Mouse (Mus musculus) CD4-positive, CD25-positive, alpha-beta regulatory T cell, adult 4 months (primary cell): ENCODE results near the gene Drd3. TPM values are rescaled to one million over a fixed set of nuclear protein-coding genes. Genes with fewer than 3 reads are reported as not detected.

Experiments used
- ATAC-seq: one replicate; pipeline ENCODE4 v1.8.0; 2017
- polyA plus RNA-seq, 2 experiments: library from polyadenylated mRNA; unstranded; fragments of 100-300 nt; shearing (Covaris generic); gene quantifications; one replicate each; pipeline ENCODE4 v1.2.1; 2017

Drd3 gene
- polyA plus RNA-seq, result not detected

DNA sequence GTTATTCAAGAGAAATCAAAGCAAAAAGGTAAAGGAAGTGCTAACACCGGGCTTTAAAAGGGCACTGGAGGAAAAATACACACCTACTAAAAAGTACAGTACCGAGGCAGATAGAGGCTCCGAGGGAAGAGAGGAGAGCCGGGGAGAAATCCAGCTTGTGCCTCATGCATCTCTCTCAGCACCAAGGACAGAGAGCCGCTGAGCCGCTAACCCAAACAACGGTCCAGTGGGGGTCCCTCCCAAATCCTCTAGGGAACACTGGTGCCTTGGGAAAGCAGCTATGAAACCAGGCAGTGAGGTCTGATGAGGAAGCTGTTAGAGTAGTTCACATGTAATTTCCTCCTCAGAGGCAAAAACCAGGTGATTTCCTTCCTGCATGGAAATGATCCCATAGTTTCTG lies at the start of gene Drd3:
Gene Drd3 (plus strand): TSS at position 276 of the 400 bp plus-strand sequence.
- no peak for ATAC-seq

DNA sequence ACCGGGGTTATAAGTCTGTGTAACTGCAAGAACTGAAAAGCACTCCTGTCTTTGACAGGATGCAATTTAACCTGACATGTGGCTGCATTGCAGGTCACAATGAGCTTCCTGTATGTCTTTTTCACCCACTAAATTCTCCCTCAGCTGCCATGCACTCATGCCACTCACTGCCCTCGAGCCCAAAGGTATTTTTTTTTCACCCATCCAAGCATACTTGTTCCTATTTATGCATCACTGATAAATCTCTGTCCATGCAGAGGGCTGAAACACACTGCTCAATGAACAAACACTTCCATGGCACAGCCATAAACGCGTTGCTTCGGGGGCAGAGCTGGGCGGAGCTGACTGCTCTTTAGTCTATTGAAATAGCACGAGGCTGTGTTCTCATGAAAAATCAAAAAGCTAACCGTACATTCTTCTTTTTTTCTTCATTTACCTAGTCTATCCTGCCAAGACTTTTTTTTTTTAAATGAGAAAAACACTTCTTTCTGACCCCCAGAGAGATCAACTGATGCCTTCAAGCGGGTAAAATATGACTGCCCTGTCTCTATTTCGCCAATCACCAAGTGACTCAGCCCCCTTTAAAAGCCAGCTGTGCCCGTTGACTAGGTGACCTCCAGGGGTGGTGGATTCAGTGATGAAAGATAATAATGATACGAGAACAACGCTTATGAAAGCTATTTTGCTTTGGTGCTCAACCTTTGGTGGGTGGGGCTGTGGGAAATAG lies 45.3 kb upstream of the Drd3 start:
- peak; percentile 51 for ATAC-seq

DNA sequence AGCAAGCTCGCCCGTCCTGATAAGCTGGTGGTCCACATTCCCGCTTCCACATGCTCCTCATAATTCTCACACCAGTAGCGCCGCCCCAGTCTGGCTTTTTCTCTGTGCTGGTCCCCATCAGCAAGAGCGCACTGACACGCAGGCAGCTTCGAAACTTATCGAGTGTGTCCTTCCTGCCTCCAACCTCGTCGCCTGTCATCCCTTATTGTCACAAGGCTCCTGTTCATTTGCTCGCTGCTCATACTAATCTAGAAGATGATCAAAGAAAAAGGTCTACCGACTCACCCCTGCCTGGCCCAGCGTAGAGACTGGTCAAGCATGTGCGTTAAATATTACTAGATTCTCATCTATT lies 44.8 kb upstream of the Drd3 start:
- peak; percentile 59 for ATAC-seq

DNA sequence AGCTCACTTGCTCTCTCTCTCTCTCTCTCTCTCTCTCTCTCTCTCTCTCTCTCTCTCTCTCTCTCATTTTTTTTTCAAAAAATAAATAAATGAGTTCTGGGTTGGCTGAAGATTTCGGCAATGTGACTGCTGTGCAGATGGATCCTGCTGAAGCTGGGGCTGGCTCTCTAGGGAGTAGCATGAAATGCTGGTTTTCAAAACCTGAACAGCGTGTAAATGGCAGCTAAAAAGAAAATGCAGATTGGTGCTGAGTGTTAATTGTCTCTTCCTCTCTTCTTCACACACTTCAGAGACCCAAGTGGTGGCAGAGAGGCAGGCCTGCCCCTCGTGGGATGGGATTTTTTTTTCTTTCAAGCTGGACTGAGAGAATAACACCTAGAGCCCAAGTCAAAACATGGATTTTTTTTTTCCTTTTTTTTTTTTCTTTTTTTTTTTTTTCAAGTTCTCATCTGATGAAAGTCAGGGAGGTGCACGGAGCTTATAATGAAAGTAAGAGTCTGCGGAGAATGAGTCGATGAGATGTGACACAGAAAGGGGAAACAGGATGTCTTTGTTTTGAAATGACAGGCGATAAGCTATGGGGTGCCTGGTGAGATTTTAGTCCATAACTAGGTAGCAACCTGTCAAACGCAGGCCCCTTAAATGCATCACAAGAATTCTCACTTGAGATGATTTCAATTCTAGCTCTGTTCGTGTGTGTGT lies 44.2 kb upstream of the Drd3 start:
- ATAC-seq, result peak; percentile 86

DNA sequence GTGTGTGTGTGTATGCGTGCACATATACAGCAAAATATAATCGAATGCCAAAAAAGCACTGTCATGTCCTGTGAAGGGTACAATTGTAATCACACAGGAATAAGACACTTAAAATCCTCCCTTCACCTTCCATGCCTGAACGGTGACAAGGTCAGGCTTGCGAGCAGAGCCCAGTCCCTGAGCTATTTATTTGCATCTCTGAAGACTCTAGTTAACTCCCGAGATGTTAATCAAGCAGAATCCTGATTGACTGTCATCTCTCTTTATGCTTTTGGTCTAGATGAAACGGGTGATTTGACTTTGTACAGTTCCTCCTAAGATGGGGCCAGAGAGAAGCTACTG lies 43.7 kb upstream of the Drd3 start:
- ATAC-seq, result no peak

DNA sequence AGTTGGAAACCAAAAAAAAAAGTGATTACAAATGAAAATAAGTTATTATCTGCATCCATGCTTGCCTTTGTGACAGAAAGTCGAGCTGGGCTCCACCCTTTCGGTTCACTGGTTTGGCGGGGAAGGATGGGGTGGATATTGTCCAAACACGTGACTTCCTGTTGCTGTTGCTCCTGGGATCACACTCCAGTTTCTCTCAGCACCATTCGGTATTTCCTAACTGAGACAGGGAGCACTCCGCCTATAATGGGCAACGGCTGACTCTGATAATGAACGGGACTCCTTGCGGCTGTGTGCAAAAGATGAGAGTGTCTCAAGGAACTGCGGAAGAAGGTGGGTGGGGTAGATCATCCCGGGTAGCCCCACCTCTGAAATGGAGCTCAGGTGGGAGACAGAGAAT lies 43.2 kb upstream of the Drd3 start:
- ATAC-seq, result no peak

DNA sequence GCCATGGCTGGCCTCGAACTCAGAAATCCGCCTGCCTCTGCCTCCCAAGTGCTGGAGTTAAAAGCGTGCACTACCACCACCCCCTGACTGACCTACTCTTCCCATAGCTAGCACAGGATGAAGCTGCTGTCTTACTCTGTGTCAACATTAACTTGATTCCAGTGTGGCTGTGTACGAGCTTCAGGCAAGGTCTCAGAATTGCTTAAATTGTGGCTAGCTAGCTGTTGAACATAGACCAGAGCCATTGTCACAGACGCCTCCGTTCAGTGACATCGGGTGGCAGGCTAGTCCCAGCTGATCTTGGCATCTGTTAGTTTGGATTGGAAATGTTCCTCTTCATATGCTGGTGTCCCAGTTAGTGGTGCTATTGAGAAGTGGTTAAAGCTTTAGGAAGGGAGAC lies 42.5 kb upstream of the Drd3 start:
- ATAC-seq, result no peak

DNA sequence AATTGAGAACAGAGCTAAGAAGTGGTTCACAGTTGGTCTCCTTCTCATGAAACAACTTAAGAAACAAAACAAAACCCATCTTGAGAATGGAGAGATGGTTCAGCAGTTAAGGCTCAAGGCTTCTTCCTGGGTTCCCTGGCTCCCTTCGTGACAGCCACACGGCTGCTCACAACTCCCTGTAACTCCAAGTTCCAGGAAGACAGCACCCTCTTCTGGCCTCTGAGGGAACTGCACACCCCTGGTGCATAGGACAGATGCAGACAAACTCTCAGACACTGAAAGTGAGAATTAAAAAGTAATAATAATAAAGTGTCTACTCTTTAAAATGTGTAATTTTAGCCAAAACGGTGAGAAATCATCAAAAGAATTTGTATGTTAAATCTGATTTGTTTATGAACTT lies 29.4 kb upstream of the Drd3 start:
- peak; percentile 63 for ATAC-seq

DNA sequence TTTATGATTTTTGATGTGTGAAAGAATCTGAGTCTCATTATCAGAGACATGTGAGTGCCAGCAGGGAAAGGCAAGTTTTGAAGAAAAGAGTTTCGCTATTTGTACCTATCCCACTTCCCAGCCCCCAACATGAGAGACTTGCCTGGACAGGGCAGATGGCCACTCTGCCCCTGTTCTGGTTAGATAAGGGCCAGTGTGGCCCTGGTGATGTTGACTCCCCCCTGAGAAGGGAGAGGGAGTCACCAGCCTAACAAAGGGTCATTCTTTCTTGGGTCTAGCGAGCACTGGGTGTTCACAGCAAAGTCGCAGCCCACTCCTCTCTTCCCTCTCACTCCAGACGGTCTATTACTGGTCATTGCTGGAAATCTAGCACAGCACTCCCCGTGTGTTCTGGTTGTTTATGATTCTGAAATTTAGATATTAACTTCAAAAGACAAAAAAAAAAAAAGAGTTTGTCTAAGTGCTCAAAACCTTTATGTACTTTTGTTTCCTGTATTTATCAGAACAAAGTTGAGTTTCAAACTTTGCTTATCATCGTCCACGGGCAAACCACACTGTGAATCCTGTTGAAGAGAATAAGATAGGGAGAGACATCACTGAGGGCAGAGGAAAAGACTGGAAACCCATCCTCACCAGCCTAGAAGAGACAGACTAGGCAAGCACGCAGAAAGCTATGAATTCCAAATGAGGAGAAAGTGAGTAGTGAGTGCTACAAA lies 24.2 kb upstream of the Drd3 start:
- ATAC-seq, result no peak

DNA sequence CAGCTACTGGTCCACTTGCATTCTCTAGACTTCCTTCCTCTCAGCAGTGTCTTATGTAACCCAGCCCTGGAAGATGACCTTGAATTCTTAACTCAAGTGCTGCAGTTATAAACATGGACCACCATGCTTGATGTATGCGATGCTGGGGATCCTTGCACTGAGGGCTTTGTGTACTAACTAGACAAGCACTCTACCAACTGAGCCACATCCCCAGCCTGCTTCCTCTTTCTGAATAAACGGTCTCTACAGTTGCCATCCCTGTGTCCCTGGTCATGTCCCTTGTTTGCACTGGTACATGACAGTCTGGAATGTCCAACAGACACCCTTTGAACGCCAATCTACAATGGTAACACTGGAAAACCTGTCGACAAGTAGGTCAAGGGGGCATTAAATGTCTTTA lies 23.5 kb upstream of the Drd3 start:
- ATAC-seq, result no peak

DNA sequence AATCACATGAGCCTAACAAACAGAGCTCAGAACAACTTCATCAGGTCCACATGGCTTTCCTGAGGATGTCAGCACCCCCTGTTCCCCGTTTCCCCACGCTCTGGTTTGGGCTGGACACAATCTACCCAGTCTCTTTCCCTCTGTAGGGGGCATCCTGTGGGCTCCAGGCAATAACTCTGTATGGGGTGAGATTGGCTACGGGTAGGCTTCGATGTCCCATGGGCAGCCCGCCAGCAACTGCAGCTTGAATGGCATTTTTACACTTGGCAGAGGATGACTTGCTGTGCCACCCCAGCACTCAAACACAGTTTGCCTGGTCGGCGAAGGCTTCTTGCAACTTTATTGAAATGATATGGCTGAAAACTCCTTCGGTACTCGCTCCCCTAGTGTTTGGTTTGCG lies 21.3 kb upstream of the Drd3 start:
- no peak for ATAC-seq

DNA sequence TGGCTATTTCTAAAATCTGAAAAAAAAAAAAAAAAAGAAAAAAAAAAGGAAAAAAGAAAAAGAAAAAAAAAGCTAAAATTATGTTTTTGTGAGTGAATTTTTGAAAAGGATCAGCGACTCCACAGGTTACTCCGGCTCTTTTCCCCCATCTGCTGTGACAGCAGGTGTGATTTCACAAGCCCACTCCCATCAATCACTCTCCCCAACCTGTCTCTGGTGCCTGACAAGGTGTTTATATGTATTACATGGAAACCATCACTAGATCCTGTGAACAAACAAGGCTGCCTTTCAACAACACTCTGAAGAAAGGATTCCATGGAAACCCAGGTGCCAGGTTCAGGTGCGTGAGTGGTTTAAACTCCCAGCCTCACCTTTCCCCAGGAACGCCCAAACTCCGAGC lies 20.9 kb upstream of the Drd3 start:
- ATAC-seq, result no peak

DNA sequence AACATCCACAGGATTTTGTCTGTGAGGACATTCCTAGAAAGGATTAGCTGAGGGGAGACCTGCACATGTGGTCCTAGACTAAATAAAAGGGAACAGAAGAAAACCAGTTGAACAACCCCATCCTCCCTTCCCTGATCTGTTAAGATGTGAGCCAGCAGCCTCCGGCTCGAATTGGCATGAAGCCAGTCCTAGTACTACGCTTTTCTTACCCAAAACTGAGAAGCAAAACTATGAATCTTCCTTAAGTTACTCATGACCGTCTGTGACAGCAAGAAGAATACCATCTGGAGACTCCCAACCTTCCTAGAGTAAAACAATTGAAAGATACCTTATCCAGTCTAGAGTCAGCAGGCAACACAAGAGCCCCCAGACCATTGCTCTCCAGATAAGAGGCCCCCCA lies 15.9 kb upstream of the Drd3 start:
- ATAC-seq, result no peak

DNA sequence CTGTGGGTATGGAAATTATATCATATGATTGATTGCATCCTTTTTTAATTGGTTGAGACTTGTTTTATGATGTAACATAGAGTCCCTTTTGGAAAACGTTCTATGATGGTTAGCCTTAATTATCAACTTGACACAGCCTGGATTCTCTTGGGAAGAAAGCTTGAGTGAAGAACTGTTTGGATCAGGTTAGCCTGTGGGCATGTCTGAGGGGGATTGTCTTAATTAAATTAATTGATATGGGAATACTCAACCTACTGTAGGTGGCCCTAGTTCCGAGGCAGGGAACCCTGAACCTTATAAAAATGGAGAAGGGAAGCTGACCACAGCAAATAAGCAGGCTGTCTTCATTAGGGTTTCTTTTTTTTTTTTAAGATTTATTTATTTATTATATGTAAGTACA lies 12.9 kb upstream of the Drd3 start:
- no peak for ATAC-seq

DNA sequence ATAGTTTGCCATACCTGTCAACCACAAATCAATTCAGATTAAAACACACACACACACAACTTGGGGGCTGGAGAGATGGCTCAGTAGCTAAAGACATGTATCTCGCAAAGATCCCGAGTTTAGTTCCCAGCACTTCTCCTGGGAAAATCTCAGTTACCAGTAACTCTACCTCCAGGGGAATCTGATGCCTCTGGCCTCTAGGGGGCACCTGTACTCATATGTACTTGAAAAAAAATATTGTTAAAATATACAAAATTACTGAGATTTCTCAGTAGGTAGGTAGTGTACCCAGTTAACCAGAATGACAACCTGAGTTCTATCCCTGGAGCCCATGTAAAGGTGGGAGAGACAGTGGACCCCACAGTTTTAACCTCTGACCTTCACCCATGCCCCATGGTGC lies 5.4 kb upstream of the Drd3 start:
- no peak for ATAC-seq

DNA sequence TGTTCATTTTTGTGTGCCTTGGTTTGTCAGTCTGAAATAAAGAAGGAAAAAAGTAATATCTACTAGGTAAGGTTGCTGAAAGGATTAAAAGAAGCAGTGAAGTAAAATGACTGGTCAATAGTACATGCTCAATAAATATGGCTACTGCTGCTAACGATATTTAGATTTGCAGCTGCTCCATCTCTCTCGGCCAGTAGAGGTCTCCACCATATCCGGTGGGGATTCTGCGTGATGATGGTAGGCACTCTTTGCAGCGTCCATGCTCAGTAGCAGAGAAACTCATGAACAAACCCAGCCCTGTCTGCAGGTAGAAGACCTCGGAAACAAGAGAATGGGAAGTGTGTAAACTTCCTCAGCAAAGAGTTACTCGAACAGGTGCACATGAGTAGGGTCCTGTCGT lies 926 bp upstream of the Drd3 start:
- no peak for ATAC-seq

DNA sequence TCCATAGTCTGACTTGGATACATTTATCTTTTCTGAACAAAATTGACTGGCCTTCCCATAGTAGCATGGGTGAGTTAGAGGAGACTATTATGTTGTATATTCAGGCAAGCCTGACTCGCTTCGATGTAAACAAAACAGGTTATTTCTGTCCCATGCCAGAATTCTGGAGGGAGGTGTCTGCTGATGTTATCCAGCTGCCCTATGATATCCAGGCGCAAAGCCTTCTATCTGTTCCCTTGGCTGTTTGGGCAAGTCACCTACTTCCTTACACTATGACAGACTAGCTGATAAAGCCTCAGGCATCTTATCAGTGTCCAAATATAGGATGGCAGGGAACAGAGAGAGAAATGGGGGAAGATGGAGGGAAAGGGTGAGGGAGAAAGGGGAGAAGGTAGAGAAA lies 18.5 kb downstream of the Drd3 start:
- no peak for ATAC-seq

DNA sequence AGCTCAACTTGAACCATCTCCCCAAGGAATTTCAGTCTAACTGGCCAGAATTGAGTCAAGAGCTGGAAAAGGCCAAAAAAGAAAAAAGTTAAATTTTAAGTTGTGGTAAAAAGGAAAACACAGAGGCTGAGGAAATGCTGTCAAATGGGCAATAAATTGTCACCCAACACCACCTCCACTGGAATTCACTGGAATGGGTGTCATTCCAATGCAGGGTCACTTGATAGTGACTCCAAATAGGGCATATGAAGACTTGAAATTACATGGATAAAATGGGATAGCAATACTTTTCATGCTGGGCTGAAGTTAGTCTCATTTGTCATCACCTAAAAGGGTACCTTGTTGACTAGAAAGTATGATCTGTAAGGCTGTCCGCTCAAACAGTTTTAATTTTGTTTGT lies 18.9 kb downstream of the Drd3 start:
- no peak for ATAC-seq

DNA sequence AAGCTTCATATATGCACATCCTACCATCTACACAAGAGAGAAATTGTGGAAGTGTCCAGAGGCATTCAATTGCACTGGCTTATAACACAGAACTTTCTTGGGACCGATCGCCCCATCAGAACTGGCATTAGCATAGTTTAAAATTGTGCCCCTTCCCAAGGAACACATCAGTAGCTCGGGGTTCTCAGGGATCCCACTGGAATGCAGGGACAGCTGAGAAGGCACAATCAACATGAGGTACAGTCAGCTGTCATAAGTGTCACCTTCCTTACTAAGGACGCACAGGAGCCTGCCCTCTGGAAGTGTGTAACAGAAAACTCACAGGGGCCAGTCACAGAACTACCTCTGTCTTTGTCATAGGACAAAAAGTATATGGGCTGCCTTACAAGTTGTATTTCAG lies 19.7 kb downstream of the Drd3 start:
- ATAC-seq, result no peak

DNA sequence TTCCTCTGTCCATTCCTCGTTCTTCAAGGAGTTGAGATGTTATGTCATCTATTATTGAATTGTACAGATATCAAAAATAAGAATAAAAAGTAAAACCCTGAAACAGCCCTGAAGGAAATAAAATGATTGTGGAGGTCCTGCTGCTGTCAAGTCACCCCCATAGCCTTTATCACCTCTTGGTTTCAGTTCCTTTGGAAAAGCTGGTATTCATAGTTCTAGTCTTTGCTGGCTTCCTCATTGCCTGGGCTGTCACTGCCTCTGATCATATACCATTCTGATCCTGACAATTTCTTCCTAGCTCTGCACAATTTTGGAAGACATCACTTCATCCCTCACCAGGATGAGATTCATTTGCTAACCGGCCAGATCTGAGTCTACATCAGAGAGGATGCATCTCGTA lies 23.1 kb downstream of the Drd3 start:
- ATAC-seq, result no peak

DNA sequence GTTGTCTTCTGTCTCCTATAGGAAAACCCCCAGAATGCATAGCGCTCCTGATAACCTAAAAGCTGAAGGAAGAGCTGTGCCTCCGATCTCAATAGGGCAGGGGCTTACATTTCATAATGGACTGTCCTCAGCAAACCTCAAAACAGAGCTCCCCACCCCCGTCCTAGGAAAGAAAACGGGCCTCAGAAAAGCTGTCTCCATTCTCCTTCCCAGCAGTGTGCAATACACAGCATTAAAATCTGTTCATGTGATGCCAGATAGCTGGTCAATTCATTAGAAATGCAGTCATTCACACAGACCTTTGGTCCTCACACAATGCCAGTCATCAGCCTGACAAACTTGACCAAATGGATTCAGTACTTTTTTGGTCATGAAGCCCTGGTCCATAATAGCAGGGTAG lies 45.7 kb downstream of the Drd3 start:
- ATAC-seq, result no peak

DNA sequence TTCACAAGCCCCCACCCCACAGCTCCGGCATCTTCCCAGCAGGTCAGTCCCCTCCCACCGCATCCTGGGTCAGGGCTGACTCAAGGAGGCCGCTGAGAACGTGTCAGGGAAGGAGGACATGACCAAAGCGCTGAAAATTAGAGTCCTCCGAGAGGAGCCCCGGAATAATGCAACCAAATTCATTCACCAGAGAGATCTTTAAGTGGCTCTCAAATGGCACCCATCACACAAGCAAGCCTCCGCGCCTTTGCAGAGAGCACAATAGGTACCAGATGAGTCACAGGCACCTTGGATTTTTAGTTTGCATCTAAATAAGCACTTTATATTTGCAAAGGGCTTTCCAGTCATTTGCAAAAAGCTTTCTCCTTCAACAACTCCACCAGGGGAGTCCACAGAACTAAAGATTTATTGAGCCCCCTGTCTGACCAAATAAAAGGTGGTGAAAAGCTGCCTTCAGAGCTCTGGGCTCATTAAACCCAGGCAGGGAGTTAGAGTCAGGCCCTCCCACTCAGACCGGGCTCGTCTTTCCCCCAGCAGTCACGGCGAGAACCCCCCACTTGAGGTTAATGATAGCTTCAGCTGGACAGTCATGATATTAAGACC lies 46.4 kb downstream of the Drd3 start:
- no peak for ATAC-seq

DNA sequence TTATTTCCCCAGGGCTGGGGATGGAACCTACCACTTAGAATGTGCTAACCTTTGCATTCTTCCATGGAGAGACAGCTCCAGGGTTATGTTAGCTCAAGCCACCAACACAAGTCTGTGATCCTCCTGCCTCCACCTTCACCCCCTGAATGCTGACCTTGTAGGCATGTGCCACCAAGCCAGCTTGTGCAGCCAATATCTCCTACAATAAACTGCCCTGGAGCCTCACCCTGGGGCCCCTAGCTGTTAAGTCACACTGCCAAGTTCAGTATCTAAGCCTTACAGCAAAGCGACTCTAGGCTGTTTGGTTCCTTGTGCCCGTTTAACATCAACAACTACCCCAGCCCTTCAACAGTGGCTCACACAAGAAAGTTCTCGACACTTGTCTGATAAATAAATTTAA lies 47.3 kb downstream of the Drd3 start:
- no peak for ATAC-seq

DNA sequence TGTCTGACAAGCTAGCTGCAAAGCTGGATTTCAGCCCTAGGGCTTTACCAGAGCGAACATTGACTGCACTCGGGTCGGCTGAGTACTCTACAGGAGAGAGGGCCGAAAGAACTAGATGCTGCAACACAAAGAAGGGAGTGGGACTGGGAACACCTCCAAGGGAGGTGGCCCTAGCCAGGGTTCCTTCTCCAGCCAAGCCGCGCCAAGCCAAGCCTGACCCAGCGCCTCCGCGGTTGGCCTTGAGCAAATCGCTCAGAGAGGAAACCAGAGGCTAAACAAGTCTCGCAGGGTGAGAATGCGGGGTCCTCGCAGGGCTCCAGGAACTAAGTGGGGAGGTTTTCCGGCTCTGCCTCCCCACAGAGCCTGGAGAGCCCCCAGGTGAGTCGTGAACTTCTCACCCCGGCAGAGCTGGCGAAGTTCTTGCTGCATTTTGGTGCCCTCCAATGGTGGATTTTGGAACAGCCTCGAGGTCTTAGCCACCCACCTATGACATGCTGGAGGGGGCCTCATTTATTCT lies 48.0 kb downstream of the Drd3 start:
- peak; percentile 91 for ATAC-seq
